Mouse (Mus musculus): ENCODE results near the gene Rasd2. TPM values are rescaled to one million over a fixed set of nuclear protein-coding genes. Genes with fewer than 3 reads are reported as not detected.

The Rasd2 gene
- total and polyA plus RNA-seq, 2 experiments from 2014 or later = 0.68 to 4.0 TPM

DNA sequence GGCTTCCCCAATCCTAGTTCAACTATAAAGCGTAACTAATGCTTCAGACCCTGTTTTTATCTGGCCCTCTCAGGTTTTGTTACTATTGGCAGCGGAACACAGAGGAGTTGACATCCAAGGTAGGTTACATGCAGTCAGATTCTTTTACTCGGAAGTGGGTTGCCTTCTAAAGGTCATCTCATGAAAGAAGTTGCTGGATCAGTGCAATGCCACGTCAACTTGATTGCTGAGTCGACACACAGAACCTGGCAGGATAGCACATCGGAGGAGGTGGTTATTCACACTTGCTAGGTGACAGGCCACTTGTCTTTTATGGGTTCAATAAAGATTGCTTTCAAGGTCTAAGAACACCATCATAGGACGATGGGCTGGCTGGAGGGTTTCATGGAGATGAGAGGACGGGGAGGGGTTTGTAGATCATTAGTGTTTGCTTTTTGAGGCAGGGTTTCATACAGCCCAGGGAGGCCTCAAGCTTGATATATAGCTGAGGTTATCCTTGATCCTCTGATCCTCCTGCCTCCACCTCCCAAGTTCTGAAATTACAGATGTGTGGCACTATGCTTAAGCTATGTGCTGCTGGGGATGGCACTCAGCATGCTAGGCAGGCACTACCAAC lies 11.6 kb upstream of the Rasd2 start:
- no peak overlapping the region for H3K4me2 ChIP-seq (ENCODE audit: low read depth, low read length)
- TF ChIP-seq CTCF (IDR thresholded peaks at IDR 0.05; ENCODE audit: low read depth) (no peak), EP300 (IDR thresholded peaks at IDR 0.05; ENCODE audit: low read depth) (no peak)
- H3K27me3 ChIP-seq (ENCODE audit: control insufficient read depth, insufficient read depth, low read length) = 0 out of 2 replicates have a peak, but pooled peaks cover 5% of the 10 kb centered on the region
- H3K9me3 ChIP-seq (replicated peaks; ENCODE audit: control insufficient read depth, low read length) = no peaks in the 10 kb centered on the region
- no peak for DNase-seq (ENCODE audit: low spot score)
- ATAC-seq (ENCODE audit: insufficient read depth, low read depth) = no peak
- H3K27ac ChIP-seq (ENCODE audit: low read depth) = no peak overlapping the region
- no peak overlapping the region for H3K9ac ChIP-seq (replicated peaks; ENCODE audit: low read depth, low read length)
- 72% methylated on average over 8 of the region's 8 CpGs for WGBS
- H3K36me3 ChIP-seq (replicated peaks; ENCODE audit: control insufficient read depth, insufficient read depth, low read length) = no peaks in the 10 kb centered on the region
- H3K4me3 ChIP-seq (ENCODE audit: low read depth, low read length) = no peak overlapping the region
- peaks cover 8% of the 10 kb centered on the region; the same call in 1 of the 2 replicates for H3K4me1 ChIP-seq (ENCODE audit: control insufficient read depth, insufficient read depth)

DNA sequence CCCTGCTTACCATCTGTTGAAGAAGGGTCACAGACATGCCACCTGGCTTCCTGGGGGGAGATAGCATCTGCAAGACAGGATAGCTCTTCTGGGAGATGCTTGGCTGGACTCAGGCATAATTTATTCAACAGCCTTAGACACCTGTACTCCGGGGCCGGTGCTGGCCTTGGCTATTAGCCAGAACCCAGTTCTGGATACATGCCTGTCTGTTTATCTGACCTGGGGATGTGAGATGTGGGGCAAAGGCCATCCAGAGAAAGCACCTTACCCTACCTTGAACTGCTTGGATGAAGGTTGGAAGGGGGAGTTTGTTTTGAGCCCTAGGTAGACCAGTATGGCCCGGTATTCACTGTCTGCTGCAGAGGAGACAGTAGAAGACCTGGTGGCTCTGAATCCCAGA lies 10.8 kb upstream of the Rasd2 start:
- Histone ChIP-seq H3K4me2 (ENCODE audit: low read depth, low read length) (no peak overlapping the region), H3K4me3 (ENCODE audit: low read depth, low read length) (no peak overlapping the region), H3K9me3 (replicated peaks; ENCODE audit: control insufficient read depth, low read length) (no peaks in the 10 kb centered on the region), H3K9ac (replicated peaks; ENCODE audit: low read depth, low read length) (no peak overlapping the region), H3K4me1 (ENCODE audit: control insufficient read depth, insufficient read depth) (peaks cover 8% of the 10 kb centered on the region; the same call in 1 of the 2 replicates), H3K27me3 (ENCODE audit: control insufficient read depth, insufficient read depth, low read length) (0 out of 2 replicates have a peak, but pooled peaks cover 5% of the 10 kb centered on the region), H3K36me3 (replicated peaks; ENCODE audit: control insufficient read depth, insufficient read depth, low read length) (no peaks in the 10 kb centered on the region), H3K27ac (ENCODE audit: low read depth) (no peak overlapping the region)
- no peak for DNase-seq (ENCODE audit: low spot score)
- TF ChIP-seq CTCF (IDR thresholded peaks at IDR 0.05; ENCODE audit: low read depth) (no peak), EP300 (IDR thresholded peaks at IDR 0.05; ENCODE audit: low read depth) (no peak)
- WGBS = 81% methylated on average over 3 of the region's 3 CpGs
- no peak for ATAC-seq (ENCODE audit: insufficient read depth, low read depth)

DNA sequence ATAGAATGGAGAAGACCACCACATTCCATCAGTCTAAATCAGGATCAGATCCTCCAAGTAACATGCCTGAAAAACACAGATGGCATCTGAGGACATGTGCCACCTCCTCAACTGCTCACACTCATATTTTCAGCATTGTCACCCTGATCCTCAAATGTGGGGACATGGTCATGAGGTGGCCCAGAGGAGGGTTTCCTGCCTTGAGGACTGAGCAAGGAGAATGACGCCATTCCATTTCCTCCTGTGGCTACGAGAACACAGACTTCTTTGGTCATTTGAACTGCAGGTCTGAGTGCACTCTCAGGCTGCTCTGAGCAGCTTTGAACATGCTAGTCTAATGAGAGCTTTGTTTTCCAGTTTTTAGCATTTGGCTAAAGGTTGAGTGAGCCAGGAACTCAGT lies 10.3 kb upstream of the Rasd2 start:
- Histone ChIP-seq H3K36me3 (replicated peaks; ENCODE audit: control insufficient read depth, insufficient read depth, low read length) (no peaks in the 10 kb centered on the region), H3K27ac (ENCODE audit: low read depth) (no peak overlapping the region), H3K4me2 (ENCODE audit: low read depth, low read length) (no peak overlapping the region), H3K9ac (replicated peaks; ENCODE audit: low read depth, low read length) (no peak overlapping the region), H3K27me3 (ENCODE audit: control insufficient read depth, insufficient read depth, low read length) (0 out of 2 replicates have a peak, but pooled peaks cover 5% of the 10 kb centered on the region), H3K4me3 (ENCODE audit: low read depth, low read length) (no peak overlapping the region), H3K4me1 (ENCODE audit: control insufficient read depth, insufficient read depth) (peaks cover 8% of the 10 kb centered on the region; the same call in 1 of the 2 replicates), H3K9me3 (replicated peaks; ENCODE audit: control insufficient read depth, low read length) (no peaks in the 10 kb centered on the region)
- WGBS = 68% methylated on average over 2 of the region's 2 CpGs
- no peak for DNase-seq (ENCODE audit: low spot score)
- no peak for TF ChIP-seq CTCF (IDR thresholded peaks at IDR 0.05; ENCODE audit: low read depth)
- no peak for TF ChIP-seq EP300 (IDR thresholded peaks at IDR 0.05; ENCODE audit: low read depth)
- no peak for ATAC-seq (ENCODE audit: insufficient read depth, low read depth)

DNA sequence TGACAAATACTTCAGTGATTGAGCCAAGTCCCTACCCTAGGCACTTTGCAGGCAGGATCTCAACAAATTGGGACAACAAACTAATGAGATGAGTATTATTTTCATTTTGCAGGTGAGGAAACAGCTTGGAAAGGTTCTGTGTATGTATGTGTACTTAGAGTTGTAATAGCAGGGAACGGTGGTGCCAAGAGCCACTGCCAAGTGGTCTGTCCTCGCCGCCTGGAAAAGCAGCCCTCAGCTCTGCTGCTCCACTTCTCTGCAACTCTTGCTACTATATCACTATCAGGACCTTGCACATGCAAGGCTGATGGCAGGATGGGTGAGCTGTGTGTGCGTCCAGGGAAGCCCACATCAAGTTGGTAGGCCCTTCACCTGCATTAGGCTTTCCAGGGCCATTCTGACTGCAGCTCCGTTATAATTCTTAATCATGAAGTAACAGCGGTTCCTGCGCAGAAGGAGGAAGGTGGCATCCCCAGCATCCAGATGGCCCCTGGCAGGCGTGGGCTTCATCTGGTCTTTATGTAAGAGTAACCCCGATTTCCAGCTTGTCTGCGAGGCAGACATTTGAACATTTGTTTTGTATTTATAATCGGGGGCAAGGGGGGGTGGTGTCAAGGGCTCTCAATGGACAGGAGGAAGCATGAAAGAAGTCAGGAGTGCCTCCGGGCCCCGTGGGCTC lies 9.4 kb upstream of the Rasd2 start:
- Histone ChIP-seq H3K4me2 (ENCODE audit: low read depth, low read length) (no peak overlapping the region), H3K27me3 (ENCODE audit: control insufficient read depth, insufficient read depth, low read length) (0 out of 2 replicates have a peak, but pooled peaks cover 5% of the 10 kb centered on the region), H3K4me1 (ENCODE audit: control insufficient read depth, insufficient read depth) (peaks cover 8% of the 10 kb centered on the region; the same call in 1 of the 2 replicates), H3K4me3 (ENCODE audit: low read depth, low read length) (no peak overlapping the region), H3K9me3 (replicated peaks; ENCODE audit: control insufficient read depth, low read length) (no peaks in the 10 kb centered on the region), H3K36me3 (replicated peaks; ENCODE audit: control insufficient read depth, insufficient read depth, low read length) (no peaks in the 10 kb centered on the region), H3K27ac (ENCODE audit: low read depth) (no peak overlapping the region), H3K9ac (replicated peaks; ENCODE audit: low read depth, low read length) (no peak overlapping the region)
- 77% methylated on average over 13 of the region's 13 CpGs for WGBS
- TF ChIP-seq EP300 (IDR thresholded peaks at IDR 0.05; ENCODE audit: low read depth) (no peak), CTCF (IDR thresholded peaks at IDR 0.05; ENCODE audit: low read depth) (no peak)
- ATAC-seq (ENCODE audit: insufficient read depth, low read depth) (no peak), DNase-seq (ENCODE audit: low spot score) (no peak)

DNA sequence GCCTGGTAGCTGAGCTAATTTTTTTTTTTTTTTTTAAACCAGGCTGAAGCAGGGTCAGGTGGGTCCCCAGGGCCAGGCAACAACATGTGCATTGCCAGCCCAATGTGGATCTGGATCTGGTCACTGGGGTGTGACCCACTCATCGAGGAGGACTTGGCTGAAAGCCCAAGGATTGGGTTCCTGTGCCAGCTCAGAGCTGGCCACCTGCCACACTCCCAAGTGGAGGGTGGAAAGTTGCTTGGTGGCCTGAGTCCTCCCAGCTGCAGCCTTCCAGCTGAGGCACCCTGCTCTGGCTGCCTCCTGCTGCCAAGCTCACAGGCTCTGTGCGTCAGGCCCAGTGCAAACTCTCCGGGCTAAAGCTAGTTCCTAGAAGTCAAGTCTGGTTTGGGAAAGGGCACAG lies 2.3 kb upstream of the Rasd2 start:
- DNase-seq (ENCODE audit: low spot score) (peak; percentile 55), ATAC-seq (ENCODE audit: insufficient read depth, low read depth) (peak; percentile 77)
- H3K4me3 ChIP-seq (ENCODE audit: low read depth, low read length) = no peak overlapping the region
- H3K4me1 ChIP-seq (ENCODE audit: control insufficient read depth, insufficient read depth) = peaks cover 13% of the 10 kb centered on the region
- peaks cover 36% of the 10 kb centered on the region for H3K27me3 ChIP-seq (ENCODE audit: control insufficient read depth, insufficient read depth, low read length)
- peak overlapping the region; percentile 65 for H3K27ac ChIP-seq (ENCODE audit: low read depth)
- H3K36me3 ChIP-seq (replicated peaks; ENCODE audit: control insufficient read depth, insufficient read depth, low read length) = no peaks in the 10 kb centered on the region
- H3K9ac ChIP-seq (replicated peaks; ENCODE audit: low read depth, low read length) = no peak overlapping the region
- H3K4me2 ChIP-seq (ENCODE audit: low read depth, low read length) = no peak overlapping the region
- TF ChIP-seq EP300 (IDR thresholded peaks at IDR 0.05; ENCODE audit: low read depth) (no peak), CTCF (IDR thresholded peaks at IDR 0.05; ENCODE audit: low read depth) (no peak)
- 18% methylated on average over 3 of the region's 3 CpGs for WGBS
- no peaks in the 10 kb centered on the region for H3K9me3 ChIP-seq (replicated peaks; ENCODE audit: control insufficient read depth, low read length)
